Mouse (Mus musculus): ENCODE data around the gene Kif17. TPM values are rescaled to one million over a fixed set of nuclear protein-coding genes. Genes with fewer than 3 reads are reported as not detected.
"Not testable (repeated sequence)": the region's sequence is repeated elsewhere in the genome, so short reads cannot be mapped to it uniquely, and the experiment has no call there.

Kif17 gene
- total and polyA plus RNA-seq, 2 experiments from 2014 or later = 5.0 to 6.3 TPM

GRCm38 (mm10) chr4:138326077-138326695 is 76.0 kb downstream of the Kif17 start, which contains the start of gene Pink1:
TSS of gene Pink1 (minus strand) at chr4:138326307.
- Histone ChIP-seq H3K27ac (ENCODE audit: low read depth, low read length) (peak within 1 kb of the TSS; percentile 91), H3K4me2 (ENCODE audit: low read depth, low read length, poor library complexity, severe bottlenecking) (peak within 1 kb of the TSS; percentile 64), H3K36me3 (ENCODE audit: insufficient read depth, low read length) (no peaks in the 10 kb centered on the region), H3K9me3 (ENCODE audit: low read length) (no peaks in the 10 kb centered on the region), H3K27me3 (ENCODE audit: insufficient read depth, low read length) (no peaks in the 10 kb centered on the region), H3K4me1 (ENCODE audit: insufficient read depth, low read length) (peaks cover 7% of the 10 kb centered on the region; the same call in 1 of the 2 replicates), H3K4me3 (ENCODE audit: low read depth, low read length) (peak within 1 kb of the TSS; percentile 95), H3K9ac (replicated peaks; ENCODE audit: low read length, poor library complexity, severe bottlenecking) (peak within 1 kb of the TSS; percentile 91)
- peak; percentile 74 for ATAC-seq (ENCODE audit: low FRiP score)
- peak; percentile 87 for DNase-seq (ENCODE audit: low spot score)
- 4% methylated on average over 41 of the region's 41 CpGs for WGBS
- TF ChIP-seq CTCF (IDR thresholded peaks at IDR 0.05) = peak; percentile 87

DNA sequence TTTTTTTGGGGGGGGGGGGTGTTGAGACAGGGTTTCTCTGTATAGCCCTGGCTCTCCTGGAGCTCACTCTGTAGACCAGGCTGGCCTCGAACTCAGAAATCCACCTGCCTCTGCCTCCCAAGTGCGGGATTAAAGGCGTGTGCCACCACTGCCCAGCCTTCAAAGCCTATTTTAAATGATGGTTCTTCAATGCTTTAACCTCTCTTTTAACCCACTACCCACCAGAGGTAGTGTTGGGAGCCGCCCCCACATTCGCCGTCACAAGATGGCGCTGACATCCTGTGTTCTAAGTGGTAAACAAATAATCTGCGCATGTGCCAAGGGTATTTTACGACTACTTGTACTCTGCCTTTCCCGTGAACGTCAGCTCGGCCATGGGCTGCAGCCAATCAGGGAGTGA is 76.9 kb downstream of the Kif17 start:
- H3K4me3 ChIP-seq (ENCODE audit: low read depth, low read length); H3K9ac ChIP-seq (replicated peaks; ENCODE audit: low read length, poor library complexity, severe bottlenecking); H3K36me3 ChIP-seq (ENCODE audit: insufficient read depth, low read length); H3K27ac ChIP-seq (ENCODE audit: low read depth, low read length); DNase-seq (ENCODE audit: low spot score); H3K4me2 ChIP-seq (ENCODE audit: low read depth, low read length, poor library complexity, severe bottlenecking); H3K9me3 ChIP-seq (ENCODE audit: low read length); H3K4me1 ChIP-seq (ENCODE audit: insufficient read depth, low read length); ATAC-seq (ENCODE audit: low FRiP score); H3K27me3 ChIP-seq (ENCODE audit: insufficient read depth, low read length): not testable (repeated sequence)
- TF ChIP-seq CTCF (IDR thresholded peaks at IDR 0.05) = peak; percentile 31
- WGBS = 71% methylated on average over 7 of the region's 12 CpGs

- Histone ChIP-seq H3K4me2 (ENCODE audit: low read depth, low read length, poor library complexity, severe bottlenecking) (peak overlapping the region; percentile 28; the same call in 1 of the 2 replicates), H3K27me3 (ENCODE audit: insufficient read depth, low read length) (no peaks in the 10 kb centered on the region), H3K27ac (ENCODE audit: low read depth, low read length) (no peak overlapping the region), H3K9ac (replicated peaks; ENCODE audit: low read length, poor library complexity, severe bottlenecking) (no peak overlapping the region), H3K9me3 (ENCODE audit: low read length) (no peaks in the 10 kb centered on the region), H3K36me3 (ENCODE audit: insufficient read depth, low read length) (no peaks in the 10 kb centered on the region), H3K4me3 (ENCODE audit: low read depth, low read length) (peak overlapping the region; percentile 14), H3K4me1 (ENCODE audit: insufficient read depth, low read length) (peaks cover 7% of the 10 kb centered on the region; the same call in 1 of the 2 replicates)
- DNase-seq (ENCODE audit: low spot score) (no peak), ATAC-seq (ENCODE audit: low FRiP score) (no peak)
- TF ChIP-seq CTCF (IDR thresholded peaks at IDR 0.05) = no peak
- 70% methylated on average over 7 of the region's 7 CpGs for WGBS
Observed at GRCm38 (mm10) chr4:138327891-138328470, 77.7 kb downstream of the Kif17 start.

DNA sequence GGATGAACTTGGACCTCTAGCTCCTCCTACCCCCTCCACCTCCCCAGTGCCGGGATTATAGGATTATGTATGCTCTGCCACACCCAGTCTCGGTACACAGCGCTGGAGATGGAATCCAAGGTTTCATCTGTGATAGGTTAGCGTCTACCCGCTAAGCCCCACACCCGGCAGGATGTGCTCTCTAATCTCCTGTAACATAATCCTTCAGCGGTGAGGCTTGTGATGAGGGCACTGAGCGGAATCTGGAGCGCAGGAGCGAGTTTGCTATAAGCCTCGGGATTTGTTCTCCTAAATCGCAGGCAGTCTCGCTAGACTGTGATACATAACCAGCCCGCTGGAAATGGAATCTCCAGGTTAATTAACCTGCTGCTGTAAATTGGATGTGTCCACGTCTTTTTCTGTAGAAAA is 80.0 kb downstream of the Kif17 start:
- TF ChIP-seq CTCF (IDR thresholded peaks at IDR 0.05) = no peak
- Histone ChIP-seq H3K4me1 (ENCODE audit: insufficient read depth, low read length) (peaks cover 4% of the 10 kb centered on the region; the same call in 1 of the 2 replicates), H3K27me3 (ENCODE audit: insufficient read depth, low read length) (no peaks in the 10 kb centered on the region; the same call in 1 of the 2 replicates), H3K36me3 (ENCODE audit: insufficient read depth, low read length) (no peaks in the 10 kb centered on the region), H3K4me3 (ENCODE audit: low read depth, low read length) (no peak overlapping the region), H3K27ac (ENCODE audit: low read depth, low read length) (no peak overlapping the region), H3K9me3 (ENCODE audit: low read length) (no peaks in the 10 kb centered on the region), H3K4me2 (ENCODE audit: low read depth, low read length, poor library complexity, severe bottlenecking) (no peak overlapping the region), H3K9ac (replicated peaks; ENCODE audit: low read length, poor library complexity, severe bottlenecking) (no peak overlapping the region)
- DNase-seq (ENCODE audit: low spot score) = peak; percentile 68
- WGBS = 7% methylated on average over 15 of the region's 15 CpGs
- ATAC-seq (ENCODE audit: low FRiP score) = no peak

DNA sequence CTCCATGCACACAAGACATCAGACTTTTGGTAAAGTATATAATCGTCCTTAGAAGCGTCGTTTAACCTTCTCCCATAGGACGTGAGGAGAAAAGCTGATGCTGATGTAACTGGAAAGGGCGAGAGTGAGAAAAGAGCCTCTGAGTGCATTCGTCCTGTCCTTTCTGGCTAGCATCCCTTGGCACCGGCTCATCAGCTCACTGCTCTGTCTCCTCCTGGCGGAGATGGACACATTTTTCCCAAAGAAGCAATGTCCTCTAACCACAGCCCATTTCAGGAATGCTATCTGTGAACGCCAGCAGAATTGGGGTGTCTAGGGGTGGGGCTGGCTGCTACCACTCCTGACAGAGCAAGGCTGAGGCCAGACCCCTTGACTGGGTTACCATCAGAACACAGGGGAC is 81.4 kb downstream of the Kif17 start:
- 64% methylated on average over 9 of the region's 9 CpGs for WGBS
- no peaks in the 10 kb centered on the region for H3K36me3 ChIP-seq (ENCODE audit: insufficient read depth, low read length)
- H3K4me3 ChIP-seq (ENCODE audit: low read depth, low read length) = no peak overlapping the region
- H3K9ac ChIP-seq (replicated peaks; ENCODE audit: low read length, poor library complexity, severe bottlenecking) = no peak overlapping the region
- H3K27ac ChIP-seq (ENCODE audit: low read depth, low read length) = no peak overlapping the region
- H3K4me2 ChIP-seq (ENCODE audit: low read depth, low read length, poor library complexity, severe bottlenecking) = no peak overlapping the region
- no peaks in the 10 kb centered on the region for H3K4me1 ChIP-seq (ENCODE audit: insufficient read depth, low read length)
- no peaks in the 10 kb centered on the region for H3K9me3 ChIP-seq (ENCODE audit: low read length)
- no peak; the same call in 1 of the 2 replicates for TF ChIP-seq CTCF (IDR thresholded peaks at IDR 0.05)
- no peak for ATAC-seq (ENCODE audit: low FRiP score)
- no peaks in the 10 kb centered on the region; the same call in 1 of the 2 replicates for H3K27me3 ChIP-seq (ENCODE audit: insufficient read depth, low read length)
- DNase-seq (ENCODE audit: low spot score) = no peak

- no peaks in the 10 kb centered on the region for H3K9me3 ChIP-seq (ENCODE audit: low read length)
- no peak overlapping the region for H3K27ac ChIP-seq (ENCODE audit: low read depth, low read length)
- ATAC-seq (ENCODE audit: low FRiP score) (no peak), DNase-seq (ENCODE audit: low spot score) (no peak)
- no peaks in the 10 kb centered on the region for H3K4me1 ChIP-seq (ENCODE audit: insufficient read depth, low read length)
- no peak overlapping the region for H3K4me3 ChIP-seq (ENCODE audit: low read depth, low read length)
- no peaks in the 10 kb centered on the region for H3K36me3 ChIP-seq (ENCODE audit: insufficient read depth, low read length)
- WGBS = 89% methylated on average over 4 of the region's 4 CpGs
- H3K9ac ChIP-seq (replicated peaks; ENCODE audit: low read length, poor library complexity, severe bottlenecking) = no peak overlapping the region
- H3K4me2 ChIP-seq (ENCODE audit: low read depth, low read length, poor library complexity, severe bottlenecking) = no peak overlapping the region
- no peak for TF ChIP-seq CTCF (IDR thresholded peaks at IDR 0.05)
- no peaks in the 10 kb centered on the region; the same call in 1 of the 2 replicates for H3K27me3 ChIP-seq (ENCODE audit: insufficient read depth, low read length)
Observed at GRCm38 (mm10) chr4:138333135-138333534, 82.9 kb downstream of the Kif17 start.

Measured in midbrain, postnatal 0 days (tissue).